Comparison of ENCODE assay signal across 24 mouse cellular contexts in genomic region chr13:113022467-113022866, GRCm38 (mm10). TPM values are rescaled to one million over a fixed set of nuclear protein-coding genes. Genes with fewer than 3 reads are reported as not detected.
DNase-seq lines count a peak whose midpoint lies in the region; ATAC-seq and TF ChIP-seq lines count a peak whose summit lies in the region.
"Had no signal": no experiment of that assay in that cellular context is flagged by ENCODE, and none has a peak within 500 bp of the region (broad histone marks: within the 10 kb centered on the region; RNA-seq: fewer than 3 reads in every experiment).

No protein-coding gene starts in this region.

- 64% methylated on average over 8 of the region's 8 CpGs for WGBS in liver, embryonic 16.5 days (ENCODE audit: insufficient replicate concordance)
- 69% methylated on average over 8 of the region's 8 CpGs for WGBS in liver, postnatal 0 days (ENCODE audit: insufficient replicate concordance)
- 72% methylated on average over 8 of the region's 8 CpGs for WGBS in intestine, embryonic 15.5 days

- TF ChIP-seq EP300 in liver, postnatal 0 days (IDR thresholded peaks at IDR 0.05; ENCODE audit: low read depth), result no peak

- no peak overlapping the region for H3K9ac ChIP-seq in liver, embryonic 16.5 days (ENCODE audit: low read depth, low read length)
- H3K9ac ChIP-seq in liver, postnatal 0 days (replicated peaks), result no peak overlapping the region
- H3K9ac ChIP-seq in intestine, embryonic 15.5 days, result no peak overlapping the region
- H3K9ac ChIP-seq: forebrain, embryonic 13.5 days; forebrain, postnatal 0 days; hindbrain, embryonic 13.5 days had no signal

- no peak for TF ChIP-seq CTCF in liver, postnatal 0 days (IDR thresholded peaks at IDR 0.05; ENCODE audit: low read depth)

- no peaks in the 10 kb centered on the region for H3K9me3 ChIP-seq in liver, embryonic 16.5 days (replicated peaks; ENCODE audit: control insufficient read depth, low read length)
- H3K9me3 ChIP-seq in liver, postnatal 0 days (ENCODE audit: low read length), result no peaks in the 10 kb centered on the region
- no peaks in the 10 kb centered on the region for H3K9me3 ChIP-seq in intestine, embryonic 15.5 days
- H3K9me3 ChIP-seq: embryonic facial prominence, embryonic 10.5 days; forebrain, embryonic 13.5 days; hindbrain, embryonic 13.5 days had no signal

- peak overlapping the region; percentile 20; the same call in 1 of the 2 replicates for H3K4me2 ChIP-seq in liver, embryonic 16.5 days (ENCODE audit: low read depth, low read length)
- H3K4me2 ChIP-seq in liver, postnatal 0 days (ENCODE audit: low read depth, low read length), result no peak overlapping the region
- H3K4me2 ChIP-seq in intestine, embryonic 15.5 days (replicated peaks), result no peak overlapping the region
- H3K4me2 ChIP-seq: forebrain, embryonic 13.5 days; hindbrain, embryonic 13.5 days had no signal

- no peaks in the 10 kb centered on the region for H3K4me1 ChIP-seq in liver, embryonic 16.5 days (ENCODE audit: control insufficient read depth, low read depth, low read length)
- H3K4me1 ChIP-seq in liver, postnatal 0 days (ENCODE audit: insufficient read depth), result no peaks in the 10 kb centered on the region
- no peaks in the 10 kb centered on the region for H3K4me1 ChIP-seq in intestine, embryonic 15.5 days (replicated peaks)
- H3K4me1 ChIP-seq: forebrain, embryonic 13.5 days; hindbrain, embryonic 13.5 days had no signal

- no peaks in the 10 kb centered on the region for H3K36me3 ChIP-seq in liver, embryonic 16.5 days (ENCODE audit: control insufficient read depth, insufficient read depth)
- no peaks in the 10 kb centered on the region for H3K36me3 ChIP-seq in liver, postnatal 0 days (replicated peaks; ENCODE audit: insufficient read depth, low read length)
- no peaks in the 10 kb centered on the region for H3K36me3 ChIP-seq in intestine, embryonic 15.5 days
- H3K36me3 ChIP-seq: embryonic facial prominence, embryonic 10.5 days; hindbrain, embryonic 13.5 days had no signal

- no peak for ATAC-seq in liver, embryonic 16.5 days (ENCODE audit: low read depth)
- ATAC-seq in liver, postnatal 0 days, result no peak
- ATAC-seq in intestine, embryonic 15.5 days, result peak; percentile 70
- ATAC-seq: forebrain, embryonic 13.5 days; forebrain, postnatal 0 days had no signal

- no peak overlapping the region for H3K4me3 ChIP-seq in liver, embryonic 16.5 days (ENCODE audit: low read depth, low read length)
- H3K4me3 ChIP-seq in liver, postnatal 0 days (ENCODE audit: low read depth, low read length), result no peak overlapping the region
- H3K4me3 ChIP-seq in intestine, embryonic 15.5 days (replicated peaks), result no peak overlapping the region
- H3K4me3 ChIP-seq: embryonic facial prominence, embryonic 10.5 days; forebrain, embryonic 13.5 days; hindbrain, embryonic 13.5 days had no signal

- intact Hi-C loops in heart, postnatal 25 days (cut with DNase I), result no loop called here

- H3K27ac ChIP-seq in liver, embryonic 16.5 days (ENCODE audit: low read length), result no peak overlapping the region
- H3K27ac ChIP-seq in liver, postnatal 0 days (ENCODE audit: low read depth), result no peak overlapping the region
- no peak overlapping the region for H3K27ac ChIP-seq in intestine, embryonic 15.5 days
- H3K27ac ChIP-seq: embryonic facial prominence, embryonic 10.5 days; forebrain, embryonic 13.5 days; hindbrain, embryonic 13.5 days had no signal

- peak; percentile 5 for DNase-seq in heart, adult 11 months
- no peak for DNase-seq in heart, postnatal 25 days (ENCODE audit: low spot score)
- DNase-seq in liver, postnatal 0 days, result no peak
- DNase-seq in CD4-positive, CD25-positive, alpha-beta regulatory T cell, adult 2 months (ENCODE audit: low read depth, low spot score), result peak; percentile 24
- no peak for DNase-seq in adrenal gland, postnatal 14 days
- DNase-seq: adrenal gland, adult 2 months; adrenal gland, postnatal 36 days; B cell, adult 2 months; cerebellum, adult 2 months; cerebellum, postnatal 10 days; forebrain, postnatal 0 days; gastrocnemius, postnatal 14 days; heart, postnatal 10 days had no signal

- H3K27me3 ChIP-seq in liver, embryonic 16.5 days (ENCODE audit: control insufficient read depth, insufficient read depth, low read depth, low read length), result peaks cover 5% of the 10 kb centered on the region; the same call in 1 of the 2 replicates
- no peaks in the 10 kb centered on the region for H3K27me3 ChIP-seq in liver, postnatal 0 days (ENCODE audit: insufficient read depth, low read length)
- H3K27me3 ChIP-seq in intestine, embryonic 15.5 days (replicated peaks), result no peaks in the 10 kb centered on the region

RNA-seq across cellular contexts. Expression of gene Cdc20b, which starts 12.4 kb away (rescaled TPM):
- total RNA-seq in heart, postnatal 25 days (2021), result not detected
- polyA plus RNA-seq in liver, embryonic 16.5 days (2015; fragmentation: Nextera tagmentation; extraction: Ambion mirVana), result not detected in 2 replicates
- not detected in 2 replicates for polyA plus RNA-seq in liver, postnatal 0 days (2015; fragmentation: Nextera tagmentation; extraction: Ambion mirVana)
- polyA plus RNA-seq in intestine, embryonic 15.5 days (2015; fragmentation: Nextera tagmentation; extraction: Ambion mirVana), result not detected in 2 replicates
- total RNA-seq in adrenal gland, postnatal 14 days (2021), result not detected in 2 replicates
- total RNA-seq: adrenal gland, adult 2 months; adrenal gland, postnatal 36 days; gastrocnemius, adult 18-20 months; gastrocnemius, postnatal 14 days; heart, adult 8-10 months; hematopoietic stem cell, adult 5-6 weeks had no signal
- polyA plus RNA-seq: adrenal gland, adult 2 months; cerebellum, adult 2 months; gonadal fat pad, adult 2 months; heart, embryonic 14.5 days had no signal

RNA-seq across cellular contexts. Expression of gene Gpx8, which starts 23.7 kb away (rescaled TPM):
- total RNA-seq in heart, postnatal 25 days (2021), result 10 to 100 TPM; 37.7 to 41.6 TPM
- polyA plus RNA-seq in liver, embryonic 16.5 days (2015; fragmentation: Nextera tagmentation; extraction: Ambion mirVana), result 4.4 and 6.3 TPM in 2 replicates
- 5.5 and 5.8 TPM in 2 replicates for polyA plus RNA-seq in liver, postnatal 0 days (2015; fragmentation: Nextera tagmentation; extraction: Ambion mirVana)
- 106 and 119 TPM in 2 replicates for polyA plus RNA-seq in intestine, embryonic 15.5 days (2015; fragmentation: Nextera tagmentation; extraction: Ambion mirVana)
- 76.6 and 82.5 TPM in 2 replicates for total RNA-seq in adrenal gland, postnatal 14 days (2021)
- total RNA-seq: hematopoietic stem cell, adult 5-6 weeks had no signal

RNA-seq across cellular contexts. Expression of gene Mcidas, which starts 28.8 kb away (rescaled TPM):
- total RNA-seq in heart, postnatal 25 days (2021), result not detected
- not detected in 2 replicates for polyA plus RNA-seq in liver, embryonic 16.5 days (2015; fragmentation: Nextera tagmentation; extraction: Ambion mirVana)
- polyA plus RNA-seq in liver, postnatal 0 days (2015; fragmentation: Nextera tagmentation; extraction: Ambion mirVana), result not detected in 2 replicates
- 0.09 TPM in 1 of 2 replicates, not detected in the other for polyA plus RNA-seq in intestine, embryonic 15.5 days (2015; fragmentation: Nextera tagmentation; extraction: Ambion mirVana)
- not detected in 2 replicates for total RNA-seq in adrenal gland, postnatal 14 days (2021)
- total RNA-seq: adrenal gland, adult 2 months; adrenal gland, postnatal 36 days; ES-E14; gastrocnemius, adult 18-20 months; gastrocnemius, postnatal 14 days; heart, adult 8-10 months; heart, postnatal 10 days; hematopoietic stem cell, adult 5-6 weeks had no signal
- polyA plus RNA-seq: adrenal gland, adult 2 months; heart, embryonic 14.5 days had no signal

RNA-seq across cellular contexts. Expression of gene Ccno, which starts 34.9 kb away (rescaled TPM):
- under 1 TPM in 1 of 2 experiments, not detected in 1; 0.26 TPM for total RNA-seq in heart, postnatal 25 days (2021)
- polyA plus RNA-seq in liver, embryonic 16.5 days (2015; fragmentation: Nextera tagmentation; extraction: Ambion mirVana), result 0.19 and 0.34 TPM in 2 replicates
- polyA plus RNA-seq in liver, postnatal 0 days (2015; fragmentation: Nextera tagmentation; extraction: Ambion mirVana), result 0.58 TPM in 2 replicates
- polyA plus RNA-seq in intestine, embryonic 15.5 days (2015; fragmentation: Nextera tagmentation; extraction: Ambion mirVana), result 0.27 and 0.34 TPM in 2 replicates
- 0.71 and 1.6 TPM in 2 replicates for total RNA-seq in adrenal gland, postnatal 14 days (2021)
- total RNA-seq: gastrocnemius, adult 18-20 months had no signal

Comparison
In these comparisons a context has a peak if more than half of its experiments do, and no peak if none do; other contexts are left out.
1. DNase-seq: peak in heart, adult 11 months (single experiment) and CD4-positive, CD25-positive, alpha-beta regulatory T cell, adult 2 months (single experiment); none in heart, postnatal 25 days (single experiment), liver, postnatal 0 days (single experiment) and adrenal gland, postnatal 14 days (single experiment).
2. RNA of gene Gpx8, which starts 23.7 kb away (polyA plus RNA-seq): 106 to 119 TPM in intestine, embryonic 15.5 days; 4.4 to 6.3 TPM in liver, embryonic 16.5 days and 5.5 to 5.8 TPM in liver, postnatal 0 days; every median in the first group is over 10 times any median in the second.